Mouse (Mus musculus) left cerebral cortex, adult 9 months (tissue): ENCODE results near the gene Tomm6.

ENCODE experiments used
- DNase-seq, 2 experiments: peaks; one replicate each; pipeline ENCODE4 v3.0.0; 2022; ENCODE audit warnings: low spot score in 2 of 2

The Tomm6 gene

DNA sequence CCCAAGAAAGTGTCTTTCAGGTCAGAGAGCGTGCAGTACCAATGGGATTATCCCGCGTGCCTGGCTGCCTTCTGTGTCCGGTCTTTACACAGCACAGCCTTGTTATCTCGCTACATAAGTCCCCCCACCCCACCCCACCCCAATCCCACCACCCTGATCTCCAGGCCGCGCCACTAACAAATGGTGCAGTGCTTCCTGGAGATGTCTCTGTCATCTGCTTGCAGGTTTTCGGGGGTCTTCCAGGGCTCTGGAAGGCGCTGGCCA is at the start of gene Tomm6:
TSS of gene Tomm6 (minus strand) at position 43 of the 264 bp plus-strand sequence.
- DNase-seq = no peak

DNA sequence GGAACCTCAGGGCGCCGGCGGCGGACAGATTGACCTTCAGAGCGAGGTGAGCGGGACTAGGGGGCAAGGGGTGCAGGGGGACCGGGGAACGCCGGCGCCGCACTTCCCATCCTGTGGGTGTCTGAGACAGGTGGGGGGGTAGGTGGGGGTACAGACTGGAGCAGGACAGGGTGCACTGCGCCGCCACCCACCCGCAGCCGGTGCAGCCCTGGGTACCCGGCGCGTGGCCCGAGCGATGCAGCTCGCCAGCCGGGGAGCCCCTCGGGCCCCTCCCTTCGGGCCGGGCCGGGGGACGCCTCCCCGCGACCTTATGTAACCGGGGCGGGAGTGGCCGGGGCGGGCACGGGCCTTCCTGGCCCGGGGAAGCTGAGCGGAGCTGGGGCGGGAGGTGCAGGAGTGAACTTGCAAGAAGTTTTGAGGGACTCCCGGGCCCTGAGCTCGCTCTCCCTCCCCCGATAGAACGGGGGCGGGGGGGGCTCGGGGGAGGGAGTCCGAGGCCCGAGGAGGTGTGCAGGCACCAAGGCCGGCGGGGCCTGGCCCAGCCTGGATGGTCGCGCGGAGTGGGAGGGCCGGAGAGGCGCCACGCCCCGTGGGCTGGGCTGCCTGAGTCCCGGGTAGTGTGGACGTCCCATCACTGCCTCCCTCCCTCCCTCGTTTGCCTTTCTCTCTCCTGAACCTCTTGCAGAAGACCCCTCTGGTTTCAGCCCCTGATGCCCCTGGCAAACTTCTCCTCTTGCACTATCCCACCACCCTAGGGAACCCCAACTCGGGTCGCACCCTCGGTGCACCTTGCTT is 49.3 kb upstream of the Tomm6 start:
- DNase-seq = peak; percentile 68 to 77

DNA sequence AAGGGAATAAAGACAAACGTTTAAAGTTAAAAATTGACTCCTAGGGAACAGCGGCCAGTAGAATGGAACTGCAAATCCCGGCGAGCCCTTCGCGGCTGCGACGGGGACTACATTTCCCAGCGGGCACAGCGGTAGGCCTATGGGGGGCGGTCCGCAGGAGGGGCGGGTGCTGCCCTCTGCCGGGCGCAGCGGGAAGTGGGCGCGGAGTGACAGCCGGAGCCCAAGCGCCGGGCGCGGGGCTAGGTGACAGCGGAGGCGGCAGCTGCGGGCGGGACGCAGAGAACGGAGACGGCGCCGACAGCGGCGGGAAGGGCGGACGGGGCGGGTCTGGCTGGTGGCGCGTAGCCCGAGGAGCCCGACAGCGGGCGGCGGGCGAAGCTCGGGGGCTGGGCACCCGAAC is 48.7 kb upstream of the Tomm6 start, which contains the start of gene Tfeb:
TSS of gene Tfeb (plus strand) at position 175 of the 400 bp plus-strand sequence.
- DNase-seq = peak; percentile 86 to 96

DNA sequence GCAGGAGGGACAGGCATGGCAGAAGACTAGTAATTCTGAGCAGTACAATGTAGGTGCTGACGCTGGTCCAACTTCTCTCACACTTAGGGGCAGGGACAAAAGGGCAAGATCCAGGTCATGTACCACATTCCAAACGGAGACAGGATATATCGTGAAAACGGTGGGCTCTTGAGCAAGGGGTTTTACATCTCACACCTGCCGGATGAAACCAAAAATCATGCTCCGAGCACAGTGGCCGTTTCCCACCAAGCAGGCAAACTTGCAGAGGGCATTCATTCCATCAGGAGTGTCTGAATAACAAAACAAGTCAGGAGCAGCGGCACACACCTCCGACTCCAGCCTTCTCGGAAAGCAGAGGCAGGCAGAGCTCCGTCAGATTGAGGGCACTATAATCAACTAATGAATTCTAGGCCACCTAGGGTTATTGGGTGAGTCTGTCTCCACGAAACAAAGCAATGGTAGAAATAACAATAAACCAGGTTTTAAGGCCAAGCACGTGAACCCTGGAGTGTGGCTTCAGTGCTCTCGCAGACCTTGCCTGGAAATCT is 47.4 kb upstream of the Tomm6 start:
- no peak for DNase-seq

DNA sequence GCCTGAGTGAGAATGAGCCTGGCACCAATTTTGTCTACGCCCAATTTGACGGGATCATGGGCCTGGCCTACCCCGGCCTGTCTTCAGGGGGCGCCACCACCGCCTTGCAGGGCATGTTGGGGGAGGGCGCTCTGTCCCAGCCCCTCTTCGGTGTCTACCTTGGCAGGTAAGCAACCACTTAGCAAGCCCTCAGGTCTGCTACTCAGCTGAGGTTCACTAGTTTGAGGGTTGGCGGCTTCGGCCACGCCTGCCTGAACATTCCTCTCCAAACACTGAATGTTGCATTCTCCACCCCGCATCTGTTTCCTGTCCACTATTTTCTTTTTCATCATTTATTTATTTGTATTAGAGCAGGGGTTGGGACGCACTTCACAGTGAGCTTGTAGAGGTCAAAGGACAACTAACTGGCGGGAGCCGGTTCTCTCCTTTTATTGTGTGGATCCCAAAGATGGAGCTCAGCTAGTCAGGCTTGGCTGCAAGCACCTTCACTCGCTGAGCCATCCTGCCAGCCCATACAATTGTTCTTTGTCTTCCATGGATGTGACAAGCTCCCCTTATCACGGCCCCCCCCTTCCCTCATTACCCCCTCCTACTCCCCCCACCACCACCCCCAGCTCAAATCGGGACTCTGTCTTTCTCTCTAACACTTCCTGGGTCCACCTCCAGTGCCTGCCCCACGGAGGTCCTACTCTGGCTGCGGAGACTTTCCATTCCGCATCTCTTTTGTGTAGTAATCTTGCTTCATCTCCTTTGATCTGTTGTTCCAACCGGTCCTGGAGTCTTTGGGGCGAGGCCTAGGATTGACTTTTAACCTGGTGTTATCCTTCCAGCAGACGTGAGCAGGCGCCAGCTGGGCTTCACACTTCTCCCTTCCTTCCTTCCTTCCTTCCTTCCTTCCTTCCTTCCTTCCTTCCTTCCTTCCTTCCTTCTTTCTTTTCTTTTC is 42.7 kb upstream of the Tomm6 start:
- no peak for DNase-seq

DNA sequence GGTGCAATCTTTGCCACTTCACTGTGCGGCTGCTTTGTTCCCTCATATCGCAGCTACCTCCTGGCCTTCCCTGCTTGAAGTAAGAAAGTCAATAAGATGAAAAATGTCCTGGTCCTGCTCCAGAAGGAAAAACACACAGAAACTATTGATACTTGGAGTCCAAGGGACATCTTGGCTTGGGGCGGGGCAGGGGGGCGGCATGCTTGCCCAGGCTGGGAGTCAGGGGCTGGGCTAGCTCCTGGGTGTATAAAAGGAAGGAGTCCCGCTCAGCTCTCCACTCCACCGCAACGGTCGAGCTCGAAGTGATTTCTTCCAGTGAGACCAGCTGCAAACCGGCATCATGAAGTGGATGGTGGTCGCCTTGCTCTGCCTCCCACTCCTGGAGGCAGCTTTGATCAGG is 38.4 kb upstream of the Tomm6 start, which contains the start of gene Pgc:
TSS of gene Pgc (plus strand) at position 277 of the 400 bp plus-strand sequence.
- DNase-seq = no peak

DNA sequence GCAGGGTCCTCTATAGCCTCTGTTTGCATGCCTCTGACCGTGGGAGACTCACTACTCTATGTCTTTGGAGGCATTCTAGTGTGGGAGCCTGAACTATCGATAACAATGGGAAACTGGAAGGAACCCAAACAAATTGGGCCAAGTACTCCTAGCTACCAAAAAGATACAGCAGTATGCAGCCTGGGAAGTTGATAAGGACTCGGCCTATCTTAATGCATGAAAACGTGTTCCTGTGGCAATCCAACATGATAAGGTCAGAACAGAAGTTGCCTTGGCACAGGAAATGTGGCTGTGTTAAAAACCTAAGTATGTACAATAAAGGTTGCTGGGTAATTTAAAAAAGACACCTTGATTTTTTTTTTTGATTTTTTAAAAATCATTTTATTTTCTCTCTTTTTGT is 33.0 kb upstream of the Tomm6 start:
- DNase-seq = no peak

DNA sequence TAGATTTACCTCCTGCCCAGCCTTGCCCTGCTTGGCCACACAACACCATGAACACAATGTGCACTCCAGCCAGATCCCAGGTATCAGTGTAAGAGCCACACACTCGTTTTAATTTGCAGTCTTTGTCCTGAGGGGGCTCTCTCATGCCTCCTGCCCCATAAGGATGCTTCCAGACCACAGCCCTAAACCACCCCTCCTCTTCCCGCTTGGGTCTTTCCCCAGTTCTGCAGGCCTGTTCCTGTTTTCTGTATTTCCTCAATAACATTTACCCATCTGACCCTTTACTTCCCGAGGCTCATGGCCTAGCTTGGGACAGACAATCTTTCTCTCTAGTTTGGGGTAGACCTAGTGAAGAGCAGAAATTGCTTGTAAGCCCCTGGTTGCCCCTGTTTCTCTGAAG is 26.9 kb upstream of the Tomm6 start:
- no peak for DNase-seq

DNA sequence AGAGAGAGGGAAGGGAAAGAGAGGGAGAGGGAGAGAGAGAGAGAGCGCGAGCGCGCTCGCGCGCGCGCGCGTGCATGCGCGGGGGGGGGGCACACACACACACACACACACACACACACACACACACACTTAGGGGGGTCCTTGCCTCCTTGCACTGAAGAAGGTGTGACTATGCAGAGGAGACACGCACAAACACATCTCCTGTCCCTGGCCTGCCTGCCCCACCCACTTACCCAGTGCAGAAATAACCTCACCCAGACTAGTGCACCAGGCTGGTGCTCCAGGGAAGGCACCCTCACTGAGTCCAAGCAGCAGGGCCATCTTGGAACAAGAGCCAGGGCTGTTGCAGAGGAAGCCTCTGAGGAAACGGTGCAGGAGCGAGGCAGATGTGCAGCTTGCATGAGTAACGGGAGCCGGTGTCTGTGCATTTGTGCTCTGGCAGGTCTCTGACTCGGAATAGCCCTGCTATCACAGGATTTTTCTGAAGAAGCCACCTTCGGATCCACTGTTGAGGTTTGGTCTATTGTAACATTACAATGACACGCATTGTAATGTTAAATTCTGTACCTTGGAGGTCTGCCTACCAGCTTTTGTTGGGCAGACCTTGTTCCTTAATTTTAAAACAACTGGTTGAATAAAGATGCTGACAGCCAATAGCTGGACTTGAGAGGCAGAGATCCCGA is 24.8 kb upstream of the Tomm6 start:
- DNase-seq = no peak

DNA sequence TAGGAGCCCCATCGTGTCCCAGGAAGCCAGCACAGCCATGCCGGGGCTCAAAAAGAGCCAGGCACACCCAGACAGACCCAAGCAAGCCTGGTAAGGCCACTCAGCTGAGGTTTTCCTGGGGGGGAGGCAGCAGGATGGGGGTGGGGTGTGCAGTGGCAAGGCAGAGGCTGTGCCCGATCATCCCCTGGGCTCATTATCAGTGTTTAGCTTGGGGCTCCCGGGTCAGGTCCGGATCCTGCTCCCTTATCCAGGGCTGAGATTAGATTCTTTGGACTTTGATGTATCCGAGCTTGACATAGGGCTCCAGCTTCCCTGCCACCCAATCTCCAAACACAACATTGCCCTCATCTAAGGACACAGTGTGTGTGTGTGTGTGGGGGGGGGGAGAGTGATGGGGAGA is 23.7 kb upstream of the Tomm6 start:
- no peak for DNase-seq

DNA sequence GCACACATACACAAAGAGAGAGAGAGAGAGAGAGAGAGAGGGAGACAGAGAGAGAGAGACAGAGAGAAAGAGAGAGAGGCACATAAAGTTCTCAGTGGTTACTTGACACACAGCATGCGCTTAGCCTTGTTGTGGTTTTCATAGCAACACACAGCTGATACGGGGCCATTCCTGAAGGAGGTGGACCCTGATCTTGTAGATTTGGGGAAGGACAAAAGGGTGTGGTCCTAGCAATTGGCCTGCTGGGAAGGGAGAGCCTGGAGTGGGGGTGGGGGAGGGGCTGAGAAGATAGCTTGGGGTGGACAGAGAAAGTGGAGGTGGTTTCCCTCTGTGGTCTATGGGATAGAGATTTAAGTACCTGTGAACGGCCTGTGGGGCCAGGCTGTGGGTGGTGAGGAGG is 21.9 kb upstream of the Tomm6 start:
- DNase-seq = no peak

DNA sequence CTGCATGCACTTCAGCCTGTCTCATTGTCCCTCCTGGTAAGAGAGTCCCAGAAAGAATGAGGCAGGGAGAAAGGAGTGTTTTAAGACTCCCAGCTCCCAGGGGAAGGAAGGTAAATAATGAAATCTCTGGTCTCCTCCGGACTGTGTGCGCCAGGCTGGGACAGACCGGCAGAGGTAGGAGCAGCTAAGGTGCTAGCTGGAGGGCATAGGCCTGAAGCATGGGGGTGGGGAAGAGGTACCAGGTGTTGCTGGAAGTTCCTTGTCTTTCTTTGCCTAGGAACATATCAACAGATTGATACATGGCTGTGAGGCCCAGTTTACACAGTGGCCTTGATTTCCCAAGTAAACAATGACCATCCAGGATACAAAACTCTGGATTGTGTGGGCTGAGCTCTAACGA is 20.8 kb upstream of the Tomm6 start:
- no peak for DNase-seq

DNA sequence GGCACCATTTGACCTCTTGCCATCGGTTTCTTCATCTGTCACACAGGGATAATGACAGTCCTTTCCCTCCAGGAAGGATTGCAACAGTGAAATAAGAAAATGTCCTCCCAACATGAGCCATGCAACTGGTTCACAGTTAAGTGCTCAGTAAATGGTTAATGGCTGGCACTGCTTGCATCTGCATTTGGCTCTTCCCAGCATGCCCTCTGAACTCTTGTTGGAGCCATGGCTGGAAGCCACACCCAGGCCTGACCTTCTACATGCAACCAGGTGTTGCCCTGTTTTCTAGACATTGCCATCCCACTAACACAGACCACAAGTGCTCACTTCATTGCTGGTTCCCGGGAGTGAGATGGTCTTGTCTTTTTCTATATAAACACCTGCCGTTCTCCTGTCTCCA is 19.8 kb upstream of the Tomm6 start:
- DNase-seq = no peak

DNA sequence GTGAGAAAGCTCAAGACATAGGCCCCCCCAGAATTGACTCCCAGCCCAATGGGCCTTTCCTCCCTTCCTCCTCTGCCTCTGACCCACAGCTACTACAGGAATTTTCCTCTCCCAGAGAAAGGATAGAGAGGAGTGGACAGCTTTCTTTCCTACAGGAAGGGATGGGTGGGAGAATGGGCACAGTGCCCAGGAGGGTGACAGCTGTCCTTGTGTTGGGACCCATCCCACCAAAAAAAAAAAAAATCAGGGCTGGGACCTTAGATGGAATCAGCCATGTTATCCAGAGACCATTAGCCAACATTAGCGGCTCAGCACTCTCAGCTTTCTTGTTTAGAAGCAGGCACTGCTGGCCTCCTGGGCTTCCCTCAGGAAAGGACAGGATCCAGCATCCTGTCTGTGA is 18.0 kb upstream of the Tomm6 start:
- DNase-seq = no peak

DNA sequence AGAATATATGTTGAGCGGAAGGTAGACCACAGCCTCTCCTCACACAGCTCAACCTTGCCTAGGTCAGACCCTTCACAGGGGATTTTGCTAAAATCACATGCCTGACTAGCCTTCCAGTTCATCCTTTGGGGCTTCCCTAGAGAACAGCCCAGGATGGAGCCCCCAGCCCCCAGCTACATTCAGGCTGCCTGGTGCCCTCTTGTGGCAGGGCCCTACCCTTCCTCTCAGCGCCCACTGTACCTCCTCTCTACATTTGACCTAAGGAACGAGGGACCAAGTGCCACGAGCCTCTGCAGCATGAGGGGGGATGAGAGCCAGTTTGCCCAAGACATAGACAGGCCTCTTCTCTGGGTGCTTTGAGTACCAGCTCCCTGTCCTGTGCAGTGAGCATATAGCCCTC is 16.5 kb upstream of the Tomm6 start:
- DNase-seq = no peak

DNA sequence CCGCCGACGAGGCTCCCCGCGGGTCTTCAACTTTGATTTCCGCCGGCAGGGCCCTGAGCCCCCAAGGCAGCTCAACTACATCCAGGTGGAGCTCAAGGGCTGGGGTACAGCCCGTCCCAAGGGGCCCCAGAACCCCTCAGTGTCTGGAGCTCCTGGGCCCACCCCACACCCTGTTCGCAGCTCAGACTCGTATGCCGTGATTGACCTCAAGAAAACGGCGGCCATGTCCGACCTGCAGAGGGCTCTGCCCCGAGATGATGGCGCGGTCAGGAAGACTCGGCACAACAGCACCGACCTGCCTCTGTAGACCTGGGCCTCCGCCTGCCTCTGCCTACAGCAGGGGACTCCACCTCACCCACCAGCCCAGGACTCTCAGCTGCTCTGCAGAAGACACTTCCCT is 15.4 kb upstream of the Tomm6 start:
- DNase-seq = no peak

DNA sequence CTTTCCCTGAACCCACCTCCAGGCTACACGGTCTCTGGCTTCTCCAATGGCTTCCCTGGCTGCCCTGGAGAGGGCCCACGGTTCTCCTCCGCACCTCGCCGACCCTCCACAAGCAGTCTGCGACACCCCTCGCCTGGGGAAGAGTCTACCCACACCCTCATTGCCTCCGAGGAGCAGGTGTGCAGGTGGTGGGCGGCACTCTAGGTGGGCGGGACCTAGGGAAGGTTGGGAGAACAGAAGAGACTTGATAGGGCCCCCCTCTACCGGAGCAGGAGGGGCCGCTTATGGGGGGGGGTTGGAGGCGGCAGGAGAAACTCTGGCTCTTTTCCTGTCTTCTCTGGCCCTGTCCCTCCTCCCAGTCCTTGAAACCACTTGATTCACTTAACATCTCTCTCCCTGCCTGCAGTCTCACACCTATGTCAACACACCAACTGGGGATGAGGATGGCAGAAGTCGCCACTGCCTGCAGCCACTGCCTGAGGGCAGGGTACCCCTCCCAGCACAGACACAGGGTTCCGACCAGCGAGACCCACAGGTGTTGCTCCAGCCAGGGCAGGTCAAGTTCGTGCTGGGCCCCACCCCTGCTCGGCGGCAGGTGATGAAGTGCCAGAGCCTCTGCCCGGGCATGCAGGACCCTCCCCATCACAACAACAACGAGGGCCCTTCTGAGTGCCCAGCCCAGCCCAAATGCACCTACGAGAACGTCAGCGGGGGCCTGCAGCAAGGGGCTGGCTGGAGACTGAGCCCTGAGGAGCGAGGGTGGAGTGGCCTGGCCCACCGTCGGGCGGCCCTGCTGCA is 14.6 kb upstream of the Tomm6 start:
- no peak for DNase-seq

DNA sequence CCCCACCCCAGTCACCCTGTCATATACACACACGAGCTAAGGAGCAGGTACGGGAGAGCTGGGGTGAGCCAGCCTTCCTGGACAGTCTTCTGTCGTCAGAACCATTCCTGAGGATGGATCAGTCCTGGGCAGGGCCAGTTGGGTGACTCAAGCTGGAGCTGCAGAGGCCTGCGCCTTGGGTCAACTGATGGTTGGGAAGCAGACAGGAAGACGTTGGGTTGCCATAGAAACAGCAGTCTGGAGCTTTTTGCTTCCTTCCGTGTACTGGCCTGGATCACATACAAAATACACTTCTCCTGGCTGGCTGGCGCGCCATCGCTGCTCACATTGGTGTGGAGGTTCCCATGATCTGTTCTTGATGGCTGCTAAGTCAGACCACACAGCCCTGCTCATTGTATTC is 13.6 kb upstream of the Tomm6 start:
- DNase-seq = no peak

DNA sequence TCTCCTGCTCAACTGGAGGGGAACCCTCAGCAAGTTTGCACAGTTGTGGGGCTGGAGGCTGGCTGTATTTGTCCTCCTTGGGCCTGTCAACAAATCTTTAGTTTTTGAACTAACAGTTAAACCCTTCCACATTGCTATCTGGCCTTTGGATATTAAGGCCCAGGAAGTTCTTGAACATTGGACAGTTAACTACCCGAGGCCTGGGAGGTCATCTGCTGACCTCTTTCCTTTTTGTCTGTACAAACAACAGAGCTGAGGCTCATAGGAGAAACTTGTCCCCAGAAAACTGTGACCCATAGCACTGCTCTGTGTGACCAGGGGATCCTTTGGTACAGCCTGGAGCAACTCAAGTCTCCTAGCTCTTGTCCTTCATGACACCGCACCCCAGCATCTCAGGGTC is 10.9 kb upstream of the Tomm6 start:
- no peak for DNase-seq

DNA sequence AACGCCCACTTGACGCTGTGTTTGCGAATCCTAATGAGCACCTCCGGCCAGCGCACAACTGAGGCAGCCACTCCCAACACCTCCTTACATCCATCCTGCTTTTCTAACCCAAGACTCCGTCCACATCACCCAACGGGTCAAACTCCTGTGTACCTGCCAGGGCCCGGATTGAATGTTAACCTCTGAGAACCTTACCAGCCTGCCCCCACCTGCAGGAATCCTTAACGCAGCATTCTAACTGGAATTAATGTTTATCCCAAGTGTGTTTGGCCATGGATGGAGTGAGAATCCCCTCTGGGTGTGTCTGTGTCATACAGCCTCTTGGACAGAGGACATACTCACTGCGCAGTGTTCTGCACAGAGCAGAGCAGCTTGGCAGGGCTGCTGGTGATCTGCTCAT is 10.0 kb upstream of the Tomm6 start:
- no peak for DNase-seq

DNA sequence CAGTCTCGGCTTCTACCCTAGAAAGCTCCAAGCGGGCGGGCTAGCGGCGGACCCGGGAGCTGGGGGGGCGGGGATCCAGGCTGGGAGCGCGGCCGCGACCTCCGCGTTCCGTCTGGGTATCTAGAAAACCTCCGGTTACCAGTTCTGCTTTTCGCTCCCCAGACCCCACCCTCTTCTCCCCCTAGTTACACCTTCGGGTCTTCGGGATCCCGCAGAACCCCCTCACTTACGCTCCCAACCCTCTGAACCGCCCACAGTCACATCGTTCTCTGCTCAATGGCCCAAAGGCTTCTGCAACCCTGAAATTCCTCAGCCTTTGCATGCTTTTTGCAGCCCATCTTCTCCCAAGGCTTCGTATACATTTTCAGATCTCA is 7.1 kb upstream of the Tomm6 start:
- no peak for DNase-seq
